Mouse (Mus musculus) CD8-positive naive resting alpha-beta T cell, adult 2 months (primary cell): ENCODE measurements at regions not wholly inside any gene's neighbourhood (a gene's known extent, or its start where the extent isn't known, plus 50 kb on each side); places are given as distances from the start of the nearest gene placed in this dataset.

Source experiments
- DNase-seq, 2 experiments: peaks; one replicate each; pipeline ENCODE4 v3.0.0; 2022; ENCODE audit warnings: low read depth in 2 of 2, low spot score in 2 of 2

GRCm38 (mm10) chr13:45213116-45213834 is 134.8 kb downstream of the Gm9817 start:
- no peak for DNase-seq

- no peak for DNase-seq
These were observed 139.8 kb downstream of the Gm9817 start for GRCm38 (mm10) chr13:45218251-45218650.

GRCm38 (mm10) chr13:45219671-45220070 is 141.2 kb downstream of the Gm9817 start:
- DNase-seq: no peak

GRCm38 (mm10) chr13:45230804-45231203 is 152.3 kb downstream of the Gm9817 start:
- no peak for DNase-seq

- no peak for DNase-seq
These were observed 154.3 kb upstream of the Mylip start for GRCm38 (mm10) chr13:45235236-45235635.

DNA sequence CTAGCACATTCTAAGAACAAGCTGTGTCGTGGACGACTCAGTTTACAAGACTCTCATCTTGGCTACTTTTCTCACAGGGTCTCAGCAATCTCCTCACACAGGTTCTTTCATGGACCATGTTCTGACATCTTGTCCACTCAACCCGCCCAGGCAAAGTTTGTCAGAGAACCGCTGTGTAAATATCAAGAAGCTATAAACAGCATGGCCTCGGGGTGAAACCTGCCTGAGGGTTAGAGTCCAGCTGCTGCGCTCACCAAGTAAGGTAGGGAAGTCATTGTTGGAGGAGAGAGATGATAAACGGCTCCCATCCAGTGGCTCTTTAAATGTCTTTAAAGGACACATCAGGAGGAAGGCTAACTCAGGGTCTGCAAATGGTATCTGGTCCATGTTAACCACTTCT is 151.3 kb upstream of the Mylip start:
- no peak for DNase-seq

DNA sequence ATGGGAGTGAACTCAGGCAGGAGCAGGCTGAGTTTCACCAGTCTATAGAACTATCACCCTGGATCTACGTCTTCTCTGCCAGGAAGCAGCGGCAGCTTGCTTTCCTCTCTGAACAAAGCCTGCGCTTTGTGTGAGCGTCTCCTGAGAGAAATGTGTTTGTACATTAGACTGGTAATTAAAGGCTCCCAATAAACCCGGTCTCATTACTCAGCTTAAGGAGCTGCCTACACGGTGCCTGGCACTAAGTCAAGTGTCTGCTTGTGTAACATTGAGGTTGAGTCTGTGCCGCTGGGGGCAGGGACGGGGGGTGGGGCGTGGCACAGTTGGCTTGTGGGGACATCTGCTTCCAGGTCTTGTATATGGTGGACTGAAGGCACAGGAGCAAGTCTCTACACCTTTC is 150.4 kb upstream of the Mylip start:
- DNase-seq: no peak

DNA sequence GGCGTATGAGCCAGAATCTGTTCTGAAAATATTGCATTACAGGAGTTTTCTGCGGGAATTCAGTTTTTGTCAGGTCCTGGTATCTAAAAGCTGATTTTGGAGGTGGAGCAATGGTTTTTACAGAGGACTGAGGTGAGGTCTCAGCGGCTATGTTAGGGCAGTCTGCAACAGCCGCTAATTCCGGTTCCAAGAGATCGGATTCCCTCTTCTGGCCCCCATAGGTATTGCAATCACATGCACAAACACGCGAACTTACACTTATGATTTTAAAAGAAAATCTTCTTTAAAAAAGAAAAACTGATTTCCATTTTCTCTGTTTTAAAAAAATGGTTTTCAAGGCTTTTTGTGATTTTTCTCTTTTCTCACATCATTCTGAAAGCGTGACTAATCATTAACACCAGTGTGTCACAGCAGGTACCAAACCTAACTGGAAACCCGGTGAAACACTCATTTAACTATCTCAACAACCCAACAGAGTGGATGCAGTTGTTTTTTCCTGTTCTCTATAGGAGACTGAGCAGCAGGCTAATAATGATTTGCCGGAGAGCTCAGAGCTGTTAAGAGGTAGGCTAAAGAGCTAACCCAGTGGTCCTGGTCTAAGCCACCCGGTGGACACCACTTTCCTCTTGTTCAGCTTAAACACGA is 149.4 kb upstream of the Mylip start:
- no peak for DNase-seq

- no peak for DNase-seq
These were observed 147.3 kb upstream of the Mylip start for GRCm38 (mm10) chr13:45242261-45242660.

DNA sequence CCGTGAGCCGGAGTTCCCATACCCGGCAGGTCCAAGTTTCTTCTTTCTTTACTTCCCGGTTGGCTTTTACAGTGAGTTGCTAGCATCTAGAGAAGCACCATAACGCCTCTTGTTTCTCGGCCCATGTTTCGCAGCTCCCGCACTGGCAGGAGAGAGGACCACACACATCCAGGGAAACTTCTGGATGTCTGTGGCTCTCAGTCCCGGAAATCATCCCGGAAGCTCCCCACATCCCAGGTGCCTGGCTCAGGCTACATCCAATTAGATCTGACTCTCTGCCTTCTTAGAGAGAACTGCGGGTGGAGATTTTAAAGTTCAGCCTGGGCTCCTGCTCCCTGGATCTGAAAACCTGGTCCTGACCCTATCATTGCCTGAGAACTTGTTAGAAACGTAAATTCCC is 146.8 kb upstream of the Mylip start:
- no peak for DNase-seq

DNA sequence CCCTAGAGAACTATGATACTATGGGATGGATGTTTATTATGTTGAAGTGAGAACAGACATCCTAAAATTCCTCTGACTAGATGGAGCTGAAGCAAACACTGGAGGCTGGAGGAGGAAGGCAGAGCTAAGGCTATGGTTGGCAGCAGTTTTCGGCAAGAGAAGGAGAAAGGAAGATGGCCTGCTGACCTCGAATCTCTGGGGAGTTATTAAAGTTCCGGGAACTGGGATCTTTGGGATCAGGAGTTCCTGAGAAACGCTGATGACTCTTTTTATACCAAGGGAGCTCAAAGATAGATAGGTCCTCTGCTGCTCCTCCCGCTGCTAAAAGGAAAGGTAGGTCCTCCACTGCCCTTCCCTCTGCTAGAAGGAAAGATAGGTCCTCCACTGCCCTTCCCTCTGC is 143.9 kb upstream of the Mylip start:
- DNase-seq: no peak

- DNase-seq: no peak
These were observed 143.2 kb upstream of the Mylip start for GRCm38 (mm10) chr13:45246341-45246740.

- DNase-seq: no peak
These were observed 139.5 kb upstream of the Mylip start for GRCm38 (mm10) chr13:45250028-45250427.

DNA sequence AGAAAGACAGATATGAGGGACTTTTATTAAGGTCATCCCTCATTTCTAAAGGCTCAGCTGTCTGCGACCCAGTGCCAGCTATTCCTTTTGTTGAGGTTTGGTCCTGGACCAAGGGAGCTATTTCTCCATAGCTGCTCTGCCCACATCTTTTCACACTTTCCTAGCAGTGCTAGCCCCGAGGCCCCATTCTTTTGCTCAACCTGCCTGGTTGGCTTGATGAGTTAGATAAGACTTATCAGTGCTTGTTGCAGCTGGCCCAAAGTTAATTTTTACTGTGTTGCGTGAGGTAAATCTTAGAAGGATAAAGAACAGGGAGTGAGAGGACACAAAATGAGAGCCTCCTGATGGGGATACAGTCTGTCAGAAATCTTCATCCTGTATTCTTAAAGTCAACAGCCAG is 138.5 kb upstream of the Mylip start:
- no peak for DNase-seq

DNA sequence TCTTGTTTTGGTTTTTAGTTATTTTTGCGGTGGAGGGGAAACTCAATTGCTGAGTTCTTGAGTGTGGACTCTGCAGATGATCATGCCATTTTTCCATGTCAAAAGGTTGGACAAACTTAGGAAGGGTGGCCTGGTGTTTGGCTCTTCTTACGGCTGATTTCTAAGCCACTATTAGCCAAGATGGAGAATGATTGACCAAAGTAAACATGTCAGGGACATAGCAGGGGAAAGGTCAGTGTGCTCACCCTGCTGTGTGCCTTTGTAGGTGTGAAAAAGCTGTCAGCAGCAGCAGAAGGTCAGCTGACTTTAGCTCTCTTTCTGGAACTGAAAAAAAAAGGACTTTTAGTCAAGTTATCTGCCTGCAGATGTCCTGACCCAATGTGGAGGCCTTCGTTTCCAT is 137.4 kb upstream of the Mylip start:
- no peak for DNase-seq

DNA sequence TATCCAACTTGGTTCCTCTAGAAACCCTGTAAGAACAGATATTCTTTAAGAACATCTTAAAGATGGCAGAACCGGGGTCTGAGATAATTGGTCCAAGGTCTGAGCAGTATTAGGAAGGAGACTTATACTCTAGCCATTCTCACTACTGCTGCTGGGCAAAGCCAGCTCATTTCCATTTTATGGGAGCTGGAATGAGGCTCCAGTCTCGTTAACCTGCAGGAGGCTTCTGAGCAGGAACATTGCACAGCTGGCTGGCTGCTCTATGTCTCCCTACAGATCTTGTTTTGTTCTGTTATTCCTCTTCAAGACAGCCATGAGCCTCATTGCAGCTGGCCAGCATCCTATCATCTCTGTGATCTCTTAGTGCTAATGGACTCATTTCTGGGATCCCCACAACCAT is 136.3 kb upstream of the Mylip start:
- no peak for DNase-seq

DNA sequence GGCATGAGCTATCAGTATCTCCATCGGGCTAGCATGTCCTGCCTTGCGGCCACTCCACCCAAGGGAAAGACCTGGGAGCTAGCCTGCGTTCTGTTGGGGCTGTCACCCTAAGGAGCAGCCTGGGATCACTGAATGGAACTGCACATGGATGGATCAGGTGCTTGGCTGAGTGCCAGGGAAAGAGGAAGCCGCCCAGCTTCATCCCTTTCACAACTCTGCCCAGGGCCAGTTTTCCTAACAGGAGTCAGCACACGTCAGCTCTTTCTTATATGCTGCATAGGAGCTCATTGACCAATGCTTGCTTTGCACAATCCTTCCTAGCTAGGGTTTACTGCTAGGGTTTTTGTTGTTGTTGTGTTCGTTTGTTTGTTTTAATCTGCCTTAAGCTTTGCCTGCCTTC is 134.3 kb upstream of the Mylip start:
- DNase-seq: no peak

GRCm38 (mm10) chr13:45262011-45262410 is 127.5 kb upstream of the Mylip start:
- DNase-seq: no peak

DNA sequence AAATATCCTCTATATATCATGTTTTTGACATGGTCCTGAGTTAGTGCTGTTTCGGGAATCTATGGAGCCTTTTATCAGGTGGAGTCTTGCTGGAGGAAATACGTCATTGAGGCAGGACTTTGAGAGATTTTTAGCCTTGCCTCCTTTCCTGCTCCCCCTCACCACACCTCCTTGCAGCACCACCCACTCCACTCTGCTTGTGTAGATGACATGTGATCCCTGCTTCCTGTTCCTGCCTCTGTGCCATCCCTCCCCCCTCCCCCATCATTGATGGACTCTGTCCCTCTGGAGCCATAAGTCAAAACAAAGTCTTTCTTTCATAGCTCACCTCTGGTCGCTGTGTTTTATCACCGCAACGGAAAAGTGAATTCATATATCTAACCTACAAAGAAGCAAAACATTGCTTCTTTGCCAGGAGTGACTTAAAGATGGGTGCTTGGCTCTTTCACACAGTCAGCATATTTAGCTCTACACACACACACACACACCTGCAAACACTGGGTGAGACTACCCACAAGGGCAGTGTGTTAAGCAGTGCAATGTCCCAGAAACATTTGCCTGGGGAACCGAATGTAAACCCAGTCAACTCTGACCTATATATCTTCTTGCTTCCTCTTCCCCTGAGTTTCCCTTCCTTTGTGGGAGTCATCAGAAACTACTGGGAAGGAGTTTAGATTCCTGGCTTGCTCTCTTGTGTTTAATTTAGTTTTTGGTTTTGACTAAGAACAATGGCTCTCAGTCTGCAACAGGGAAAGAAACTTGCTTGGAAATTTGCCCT is 123.1 kb upstream of the Mylip start:
- no peak for DNase-seq

- no peak for DNase-seq
These were observed 122.1 kb upstream of the Mylip start for GRCm38 (mm10) chr13:45267446-45267845.

DNA sequence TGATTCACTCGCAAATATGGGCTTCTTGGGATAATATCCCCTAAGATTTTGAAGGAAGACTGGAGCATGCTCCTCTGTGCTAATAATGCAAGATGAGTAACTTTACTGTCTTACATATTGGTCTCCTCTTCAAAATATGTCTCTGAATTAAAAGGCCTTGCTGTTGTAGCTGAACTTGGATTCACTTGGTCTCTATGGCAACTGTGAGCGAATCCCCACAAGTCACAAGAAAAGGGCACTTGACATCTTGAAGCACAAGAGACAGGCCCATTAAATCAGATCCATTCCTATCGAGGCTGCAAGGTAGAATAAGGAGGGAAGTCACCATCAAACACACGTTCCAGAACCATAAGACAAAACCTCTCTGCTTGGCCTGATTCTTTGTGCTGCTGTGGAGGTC is 121.6 kb upstream of the Mylip start:
- DNase-seq: no peak

- DNase-seq: no peak
These were observed 115.2 kb upstream of the Mylip start for GRCm38 (mm10) chr13:45274261-45274884.
